Mouse (Mus musculus): Measurements from ENCODE around the gene Orc3. TPM values are rescaled to one million over a fixed set of nuclear protein-coding genes. Genes with fewer than 3 reads are reported as not detected.
"Not testable (repeated sequence)": the region's sequence is repeated elsewhere in the genome, so short reads cannot be mapped to it uniquely, and the experiment has no call there.

Orc3 gene
- polyA plus RNA-seq, 1 experiment: 32.8 TPM

- TF ChIP-seq POLR2A (IDR thresholded peaks at IDR 0.05; ENCODE audit: extremely low read depth, insufficient read depth, low read length) (no peak), CTCF (IDR thresholded peaks at IDR 0.05; ENCODE audit: extremely low read depth, insufficient read depth, low read length) (no peak)
- Histone ChIP-seq H3K4me3 (ENCODE audit: insufficient read depth, low read length) (no peak overlapping the region), H3K4me1 (ENCODE audit: control insufficient read depth, insufficient read depth, low read length) (no peaks in the 10 kb centered on the region), H3K27ac (ENCODE audit: insufficient read depth, low read length) (no peak overlapping the region)
These were observed 11.6 kb downstream of the Orc3 start for GRCm38 (mm10) chr4:34603123-34603522.

GRCm38 (mm10) chr4:34584871-34585607 lies 29.7 kb downstream of the Orc3 start:
- Histone ChIP-seq H3K4me1 (ENCODE audit: control insufficient read depth, insufficient read depth, low read length) (peaks cover 3% of the 10 kb centered on the region), H3K27ac (ENCODE audit: insufficient read depth, low read length) (no peak overlapping the region), H3K4me3 (ENCODE audit: insufficient read depth, low read length) (no peak overlapping the region)
- no peak for TF ChIP-seq CTCF (IDR thresholded peaks at IDR 0.05; ENCODE audit: extremely low read depth, insufficient read depth, low read length)
- TF ChIP-seq POLR2A (IDR thresholded peaks at IDR 0.05; ENCODE audit: extremely low read depth, insufficient read depth, low read length): no peak

GRCm38 (mm10) chr4:34583427-34583826 lies 31.3 kb downstream of the Orc3 start:
- peaks cover 3% of the 10 kb centered on the region for H3K4me1 ChIP-seq (ENCODE audit: control insufficient read depth, insufficient read depth, low read length)
- no peak overlapping the region for H3K27ac ChIP-seq (ENCODE audit: insufficient read depth, low read length)
- TF ChIP-seq POLR2A (IDR thresholded peaks at IDR 0.05; ENCODE audit: extremely low read depth, insufficient read depth, low read length) (no peak), CTCF (IDR thresholded peaks at IDR 0.05; ENCODE audit: extremely low read depth, insufficient read depth, low read length) (no peak)
- no peak overlapping the region for H3K4me3 ChIP-seq (ENCODE audit: insufficient read depth, low read length)

- TF ChIP-seq CTCF (IDR thresholded peaks at IDR 0.05; ENCODE audit: extremely low read depth, insufficient read depth, low read length): no peak
- TF ChIP-seq POLR2A (IDR thresholded peaks at IDR 0.05; ENCODE audit: extremely low read depth, insufficient read depth, low read length): no peak
- Histone ChIP-seq H3K4me3 (ENCODE audit: insufficient read depth, low read length) (no peak overlapping the region), H3K4me1 (ENCODE audit: control insufficient read depth, insufficient read depth, low read length) (peaks cover 3% of the 10 kb centered on the region)
These were observed 32.3 kb downstream of the Orc3 start for GRCm38 (mm10) chr4:34582476-34582875.

GRCm38 (mm10) chr4:34581990-34582389 lies 32.8 kb downstream of the Orc3 start:
- peaks cover 3% of the 10 kb centered on the region for H3K4me1 ChIP-seq (ENCODE audit: control insufficient read depth, insufficient read depth, low read length)
- H3K27ac ChIP-seq (ENCODE audit: insufficient read depth, low read length): no peak overlapping the region
- no peak overlapping the region for H3K4me3 ChIP-seq (ENCODE audit: insufficient read depth, low read length)
- no peak for TF ChIP-seq POLR2A (IDR thresholded peaks at IDR 0.05; ENCODE audit: extremely low read depth, insufficient read depth, low read length)
- no peak for TF ChIP-seq CTCF (IDR thresholded peaks at IDR 0.05; ENCODE audit: extremely low read depth, insufficient read depth, low read length)

More at GRCm38 (mm10) chr4:34582476-34582875, 32.3 kb downstream of the Orc3 start:
- no peak overlapping the region for H3K27ac ChIP-seq (ENCODE audit: insufficient read depth, low read length)

- not testable (repeated sequence) for H3K27ac ChIP-seq (ENCODE audit: insufficient read depth, low read length); H3K4me1 ChIP-seq (ENCODE audit: control insufficient read depth, insufficient read depth, low read length)
These were observed 33.3 kb downstream of the Orc3 start for GRCm38 (mm10) chr4:34581489-34581888.

GRCm38 (mm10) chr4:34579215-34579614 lies 35.5 kb downstream of the Orc3 start:
- peaks cover 3% of the 10 kb centered on the region for H3K4me1 ChIP-seq (ENCODE audit: control insufficient read depth, insufficient read depth, low read length)
- TF ChIP-seq POLR2A (IDR thresholded peaks at IDR 0.05; ENCODE audit: extremely low read depth, insufficient read depth, low read length) (no peak), CTCF (IDR thresholded peaks at IDR 0.05; ENCODE audit: extremely low read depth, insufficient read depth, low read length) (no peak)
- H3K4me3 ChIP-seq (ENCODE audit: insufficient read depth, low read length): no peak overlapping the region
- no peak overlapping the region for H3K27ac ChIP-seq (ENCODE audit: insufficient read depth, low read length)

More at GRCm38 (mm10) chr4:34581489-34581888, 33.3 kb downstream of the Orc3 start:
- not testable (repeated sequence) for H3K4me3 ChIP-seq (ENCODE audit: insufficient read depth, low read length)

GRCm38 (mm10) chr4:34577028-34577427 lies 37.7 kb downstream of the Orc3 start:
- H3K27ac ChIP-seq (ENCODE audit: insufficient read depth, low read length): no peak overlapping the region
- peaks cover 1% of the 10 kb centered on the region for H3K4me1 ChIP-seq (ENCODE audit: control insufficient read depth, insufficient read depth, low read length)
- no peak overlapping the region for H3K4me3 ChIP-seq (ENCODE audit: insufficient read depth, low read length)
- TF ChIP-seq POLR2A (IDR thresholded peaks at IDR 0.05; ENCODE audit: extremely low read depth, insufficient read depth, low read length) (no peak), CTCF (IDR thresholded peaks at IDR 0.05; ENCODE audit: extremely low read depth, insufficient read depth, low read length) (peak; percentile 12; the same call in 1 of the 2 replicates)

GRCm38 (mm10) chr4:34572876-34573275 lies 41.9 kb downstream of the Orc3 start:
- TF ChIP-seq POLR2A (IDR thresholded peaks at IDR 0.05; ENCODE audit: extremely low read depth, insufficient read depth, low read length) (no peak), CTCF (IDR thresholded peaks at IDR 0.05; ENCODE audit: extremely low read depth, insufficient read depth, low read length) (no peak)
- Histone ChIP-seq H3K4me1 (ENCODE audit: control insufficient read depth, insufficient read depth, low read length) (no peaks in the 10 kb centered on the region; the same call in 1 of the 2 replicates), H3K4me3 (ENCODE audit: insufficient read depth, low read length) (no peak overlapping the region), H3K27ac (ENCODE audit: insufficient read depth, low read length) (no peak overlapping the region)

GRCm38 (mm10) chr4:34566226-34566625 lies 48.5 kb downstream of the Orc3 start:
- TF ChIP-seq POLR2A (IDR thresholded peaks at IDR 0.05; ENCODE audit: extremely low read depth, insufficient read depth, low read length) (no peak), CTCF (IDR thresholded peaks at IDR 0.05; ENCODE audit: extremely low read depth, insufficient read depth, low read length) (no peak)
- H3K4me1 ChIP-seq (ENCODE audit: control insufficient read depth, insufficient read depth, low read length): no peaks in the 10 kb centered on the region; the same call in 1 of the 2 replicates
- H3K27ac ChIP-seq (ENCODE audit: insufficient read depth, low read length): no peak overlapping the region
- no peak overlapping the region for H3K4me3 ChIP-seq (ENCODE audit: insufficient read depth, low read length)
